Mouse (Mus musculus) fibroblast of lung, adult 2 months (primary cell): ENCODE results near the gene Clstn1.
A peak's percentile ranks its signal among the peaks of the same experiment; 100 is the strongest.

Experiments
- DNase-seq: peaks from one replicate; pipeline ENCODE4 v3.0.0-alpha.2; 2011; ENCODE audit warnings: low read depth

Clstn1 gene

DNA sequence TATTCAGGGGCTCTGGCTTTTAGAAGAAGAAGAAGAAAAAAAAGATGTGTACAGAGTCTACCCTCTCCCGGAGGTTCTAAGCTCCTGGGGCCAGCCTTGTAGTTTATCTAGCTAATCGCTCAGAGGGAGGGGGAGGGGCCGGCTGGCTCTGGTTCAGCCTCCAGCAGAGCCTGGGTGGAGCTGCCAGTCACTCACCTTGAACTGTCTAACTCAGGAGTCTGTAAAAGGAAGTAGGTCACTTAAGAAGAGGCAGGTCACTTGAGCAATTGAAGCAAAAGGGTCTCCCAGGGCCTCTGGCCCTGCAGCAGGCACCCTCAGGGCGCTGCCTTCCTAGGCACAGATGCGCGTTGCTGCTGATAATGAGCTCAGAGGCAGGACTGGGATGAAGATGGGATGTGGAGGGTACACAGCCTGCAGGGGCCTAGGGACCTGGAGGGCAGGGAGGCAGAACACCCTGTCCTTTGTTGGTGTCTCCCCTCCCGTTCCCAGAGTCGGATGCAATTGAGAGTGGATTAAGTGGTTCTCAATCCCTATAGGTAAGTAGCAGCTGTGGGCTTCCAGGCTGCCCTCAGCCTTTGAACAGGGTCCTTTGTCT is 18.7 kb upstream of the Clstn1 start:
- DNase-seq: no peak

DNA sequence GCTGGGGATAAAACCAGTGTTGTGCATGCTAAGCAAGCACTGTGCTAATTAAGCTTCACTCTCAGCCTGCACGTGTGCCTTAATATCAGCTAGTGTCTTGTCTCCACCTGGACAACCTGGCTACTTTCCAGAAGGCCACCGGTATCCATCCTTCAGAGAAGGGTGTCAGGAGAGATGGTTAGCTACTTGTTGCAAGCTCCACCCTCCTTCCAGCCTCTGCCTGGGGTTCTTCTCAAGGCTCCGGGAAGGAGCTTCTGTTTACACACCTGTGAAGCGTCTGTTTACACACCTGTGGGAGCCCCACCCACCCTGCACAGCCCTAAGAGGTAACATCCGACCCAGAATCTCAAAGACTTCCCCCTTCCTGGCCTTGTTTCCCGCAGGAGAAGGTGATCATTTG is 17.6 kb upstream of the Clstn1 start:
- no peak for DNase-seq

DNA sequence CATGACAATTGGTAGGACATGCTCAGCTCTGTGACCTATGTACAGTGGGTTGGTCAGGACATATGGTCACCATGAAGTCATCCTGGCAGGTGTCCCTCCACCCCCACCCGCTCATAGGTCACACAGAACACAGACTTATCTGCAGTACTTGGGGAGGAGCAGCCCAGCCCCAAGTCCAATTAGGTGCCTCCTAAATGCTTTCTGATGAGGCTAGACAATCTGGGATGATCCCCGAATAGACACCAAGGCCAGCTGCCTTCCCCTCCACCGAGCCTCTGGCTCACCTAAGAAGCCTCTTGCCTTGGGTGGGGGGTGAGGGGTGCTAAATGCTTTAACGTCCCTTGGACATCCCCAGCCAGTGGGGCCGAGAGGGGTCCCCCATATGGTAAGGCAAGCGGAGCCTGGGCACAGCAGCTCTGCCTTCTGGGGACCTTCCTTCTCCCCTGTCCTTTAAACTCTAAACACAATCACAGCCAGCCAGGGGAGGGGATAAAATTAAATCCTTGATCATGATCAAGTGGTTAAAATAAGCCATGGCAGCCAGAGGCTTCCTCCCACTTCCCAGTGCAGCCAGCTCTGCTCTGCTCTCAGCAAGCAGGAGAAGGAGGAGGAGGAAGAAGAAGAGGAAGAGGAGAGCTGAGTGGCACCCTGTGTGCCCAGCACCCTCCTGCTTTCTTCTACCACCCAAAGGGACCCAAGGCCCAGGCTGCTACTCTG is 16.3 kb upstream of the Clstn1 start:
- DNase-seq: no peak

DNA sequence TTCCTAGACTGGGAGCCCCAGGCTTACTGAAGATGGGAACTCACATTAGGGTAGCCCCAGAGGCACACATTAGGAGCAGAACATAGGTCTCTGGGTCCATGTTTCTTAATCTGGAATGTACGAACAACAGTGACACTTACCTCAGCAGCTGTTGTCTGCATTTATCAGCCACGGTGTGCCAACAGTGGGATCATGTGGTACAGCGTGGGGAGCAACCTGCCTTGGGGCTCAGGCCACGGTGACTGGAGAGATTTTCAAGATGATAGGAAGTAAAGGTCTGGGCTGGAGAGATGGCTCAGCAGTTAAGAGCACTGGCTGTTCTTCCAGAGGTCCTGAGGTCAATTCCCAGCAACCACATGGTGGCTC is 15.8 kb upstream of the Clstn1 start:
- no peak for DNase-seq

DNA sequence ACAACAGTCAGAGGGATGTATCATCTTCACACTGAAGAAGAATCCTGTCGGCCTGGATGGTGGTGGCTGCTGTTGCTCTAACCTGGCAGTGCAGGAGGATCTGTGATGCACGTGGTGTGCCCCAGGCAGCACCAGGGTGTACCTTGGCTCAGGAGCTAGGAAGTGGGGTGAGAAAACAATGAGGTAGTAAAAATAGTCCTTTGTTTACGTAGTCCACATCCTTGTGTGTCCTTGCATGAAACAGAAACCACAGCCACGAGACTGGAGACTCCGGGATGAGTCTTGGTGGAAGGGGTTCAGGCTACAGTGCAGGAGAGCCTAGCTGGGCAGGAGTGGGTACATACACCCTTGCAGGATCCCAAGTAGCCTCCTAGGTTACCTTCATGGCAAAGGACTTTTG is 15.1 kb upstream of the Clstn1 start:
- no peak for DNase-seq

DNA sequence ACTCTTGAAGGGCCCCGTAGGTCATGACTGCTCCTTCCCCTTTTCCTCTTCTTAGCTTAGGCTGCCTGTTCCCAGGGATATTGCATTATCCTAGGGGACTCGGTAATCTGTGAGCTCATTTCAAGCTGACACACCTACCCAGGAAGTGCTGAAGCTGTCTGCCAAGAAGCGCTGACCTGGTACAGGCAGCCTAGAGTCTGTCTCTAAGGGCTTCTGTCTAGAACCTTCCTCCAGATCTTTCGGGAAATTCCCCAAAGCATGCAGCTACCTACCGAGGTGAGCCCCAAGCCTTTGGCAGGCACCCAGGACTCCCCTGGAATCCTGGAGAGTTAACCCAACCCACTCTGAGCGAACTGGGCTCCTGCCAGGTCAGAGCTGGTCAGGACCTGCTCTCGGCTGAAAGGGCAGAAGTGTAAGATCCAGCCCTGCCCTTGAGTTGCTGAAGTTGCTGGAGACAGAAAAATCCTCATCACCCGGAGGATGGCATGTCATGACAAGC is 14.6 kb upstream of the Clstn1 start:
- peak; percentile 45 for DNase-seq

DNA sequence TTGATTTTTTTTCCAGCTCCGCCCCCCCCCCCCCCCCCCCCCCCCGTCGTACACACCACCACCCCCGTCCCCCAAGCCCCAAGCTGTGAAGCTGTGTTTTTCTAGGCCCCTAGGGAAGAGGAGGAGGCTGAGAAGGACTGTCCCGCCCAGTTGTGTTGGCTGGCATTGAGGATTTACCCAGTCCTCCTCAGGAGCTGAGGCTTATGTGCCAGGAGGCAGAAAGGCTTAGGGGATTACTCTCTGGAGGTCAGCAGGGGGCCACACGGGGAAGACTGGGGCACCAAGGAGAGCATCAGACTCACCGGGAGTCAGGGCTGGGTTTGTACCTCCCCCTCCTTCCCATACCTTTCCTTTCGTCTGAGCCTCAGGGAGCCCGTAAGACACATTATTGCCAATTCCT is 13.8 kb upstream of the Clstn1 start:
- DNase-seq: no peak

DNA sequence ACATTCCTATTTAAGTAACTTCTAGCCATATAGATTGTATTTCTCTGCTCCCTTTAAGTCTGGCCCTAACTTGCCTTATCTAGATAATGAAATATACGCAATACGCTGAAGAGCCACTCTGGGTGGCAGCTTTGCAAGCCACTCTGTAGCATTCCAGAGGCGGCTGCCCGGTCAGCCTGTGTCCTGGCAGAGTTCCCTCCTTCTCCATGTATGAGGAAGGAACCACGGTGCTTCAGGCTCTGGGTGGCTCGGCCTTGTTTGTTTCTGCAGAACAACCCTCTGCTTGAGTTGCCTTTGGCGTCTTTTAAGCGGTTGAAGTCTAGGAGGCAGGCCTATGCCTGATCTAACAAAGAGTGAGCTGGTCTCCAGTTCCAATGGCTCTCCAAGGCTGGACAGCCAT is 13.4 kb upstream of the Clstn1 start:
- DNase-seq: no peak

DNA sequence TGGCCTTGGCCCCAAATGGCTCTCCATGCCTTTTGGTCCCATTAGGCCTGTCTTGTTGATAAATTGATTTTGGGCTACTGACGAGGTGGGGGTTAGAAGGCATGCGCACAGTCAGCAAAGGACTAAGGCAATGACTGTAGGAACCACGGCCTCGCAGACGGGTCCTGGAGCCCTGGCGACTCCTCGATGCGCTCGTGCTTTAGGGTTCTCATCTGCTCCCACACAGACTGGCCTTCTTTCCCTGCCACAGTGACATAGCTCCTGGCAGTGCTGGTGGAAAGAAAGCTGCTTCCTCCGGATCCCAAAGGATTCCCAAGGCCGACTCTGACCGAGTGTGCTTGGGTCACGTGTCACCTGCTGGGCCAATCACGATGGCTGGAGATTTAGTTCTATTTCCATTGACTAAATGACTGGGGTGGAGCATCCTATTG is 11.9 kb upstream of the Clstn1 start:
- no peak for DNase-seq

DNA sequence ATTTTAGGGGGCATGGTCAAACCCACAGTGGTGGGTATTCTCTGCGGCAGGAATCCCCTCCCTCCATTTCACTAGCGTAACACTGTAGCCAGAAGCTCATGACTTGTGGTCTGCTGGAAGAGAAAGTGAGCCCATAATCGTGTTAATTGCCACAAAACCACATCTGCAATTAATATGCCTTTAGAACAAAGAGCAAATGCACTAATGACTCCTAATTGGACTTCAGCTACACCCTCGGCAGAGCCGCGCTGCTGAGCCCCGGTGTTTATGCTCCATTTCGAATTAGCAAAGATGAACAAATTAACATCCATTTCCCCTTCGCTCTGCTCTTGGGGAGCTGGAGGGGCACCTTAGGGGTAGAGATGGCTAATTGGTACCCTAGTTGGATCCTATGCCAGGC is 10.2 kb upstream of the Clstn1 start:
- no peak for DNase-seq

DNA sequence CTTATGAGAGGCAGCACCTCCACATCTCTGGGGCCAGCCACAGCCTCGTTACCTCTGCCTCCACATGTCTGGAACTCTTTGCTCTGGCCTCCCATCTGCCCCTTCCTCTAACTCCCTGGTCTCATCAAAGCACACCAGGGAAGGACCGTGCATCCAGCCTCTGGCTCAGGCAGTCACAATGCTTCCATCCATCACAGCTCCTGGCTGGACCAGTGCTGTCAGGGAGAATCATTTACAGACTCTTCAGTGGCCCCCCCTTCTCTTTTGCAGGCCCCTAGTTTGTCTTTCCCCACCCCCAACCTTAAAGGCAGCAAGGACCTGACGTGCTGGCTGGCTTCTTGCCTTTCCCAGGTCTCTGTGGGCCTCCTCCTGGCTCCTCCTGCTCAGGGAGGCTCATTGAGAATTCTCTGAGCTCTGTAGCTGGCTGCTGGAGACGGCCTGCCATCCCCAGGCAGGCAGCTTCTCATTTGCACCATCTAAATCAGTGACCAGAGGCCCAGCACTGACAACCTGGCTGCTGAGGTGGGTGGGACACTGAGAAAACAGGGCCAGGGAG is 9.2 kb upstream of the Clstn1 start:
- no peak for DNase-seq

DNA sequence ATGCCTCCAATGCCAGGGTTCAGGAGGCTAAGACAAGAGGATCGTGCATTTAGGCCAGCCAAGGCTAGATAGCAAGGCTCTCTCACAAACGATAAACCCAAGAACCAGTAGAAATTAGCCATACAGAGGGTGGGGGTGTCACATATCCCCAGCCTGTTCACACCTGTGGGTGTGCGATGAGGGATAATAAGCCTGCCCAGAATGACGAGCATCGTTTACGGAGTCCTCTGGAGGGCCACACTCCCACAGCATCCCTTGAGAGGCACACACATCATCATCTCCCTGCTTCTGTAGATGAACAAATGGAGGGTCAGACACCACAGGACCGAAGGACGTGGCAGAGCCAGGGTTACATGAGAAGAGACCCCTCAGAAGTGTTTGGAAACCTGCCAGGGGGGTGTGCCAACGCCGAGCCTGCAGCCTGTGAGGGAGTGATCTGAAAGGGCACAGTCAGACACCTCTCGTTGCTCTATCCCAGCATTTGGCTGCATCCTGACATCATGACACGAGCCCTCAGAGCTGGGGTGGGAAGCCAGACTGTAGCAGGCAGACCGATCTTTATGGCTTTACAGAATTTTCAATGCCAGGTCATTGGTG is 8.1 kb upstream of the Clstn1 start:
- DNase-seq: no peak

DNA sequence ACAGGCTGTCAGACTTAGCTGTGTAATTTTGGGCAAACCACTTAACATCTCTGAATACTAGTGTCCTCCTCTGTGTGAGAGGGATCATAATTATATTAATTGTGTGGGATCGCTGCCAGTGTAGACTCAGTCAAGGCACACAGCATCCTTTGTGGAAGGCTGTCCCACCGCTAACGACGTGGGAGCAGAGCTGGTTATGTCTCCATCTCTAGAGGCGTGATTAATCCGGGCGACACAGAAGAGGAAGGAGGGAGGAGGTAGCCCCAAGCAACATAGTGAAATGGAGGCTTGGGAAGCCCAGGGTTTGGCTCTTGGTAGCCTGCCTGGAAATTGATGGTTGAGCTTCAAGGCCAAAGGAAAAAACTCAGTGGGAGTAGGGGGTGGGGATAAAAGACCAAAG is 7.4 kb upstream of the Clstn1 start:
- no peak for DNase-seq

DNA sequence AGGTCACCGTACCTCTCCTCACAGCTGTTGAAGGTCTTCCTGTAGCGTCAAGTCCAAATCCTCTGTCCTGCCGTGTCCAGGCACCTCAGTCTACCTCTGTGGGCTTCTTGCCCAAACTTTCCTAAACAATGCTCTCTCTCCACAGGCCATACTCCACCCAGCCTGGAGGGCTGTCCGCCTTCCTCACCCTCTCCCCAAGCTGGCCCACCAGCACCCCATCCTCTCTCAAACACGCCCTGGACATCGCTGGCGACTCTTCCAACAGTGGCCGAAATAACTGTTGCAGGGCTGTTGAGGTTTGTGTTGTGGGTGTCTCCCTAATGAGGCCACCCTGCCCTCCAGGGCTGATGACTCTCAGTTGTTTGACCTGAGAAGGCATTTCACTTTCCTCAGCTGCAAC is 1.0 kb upstream of the Clstn1 start:
- DNase-seq: no peak

DNA sequence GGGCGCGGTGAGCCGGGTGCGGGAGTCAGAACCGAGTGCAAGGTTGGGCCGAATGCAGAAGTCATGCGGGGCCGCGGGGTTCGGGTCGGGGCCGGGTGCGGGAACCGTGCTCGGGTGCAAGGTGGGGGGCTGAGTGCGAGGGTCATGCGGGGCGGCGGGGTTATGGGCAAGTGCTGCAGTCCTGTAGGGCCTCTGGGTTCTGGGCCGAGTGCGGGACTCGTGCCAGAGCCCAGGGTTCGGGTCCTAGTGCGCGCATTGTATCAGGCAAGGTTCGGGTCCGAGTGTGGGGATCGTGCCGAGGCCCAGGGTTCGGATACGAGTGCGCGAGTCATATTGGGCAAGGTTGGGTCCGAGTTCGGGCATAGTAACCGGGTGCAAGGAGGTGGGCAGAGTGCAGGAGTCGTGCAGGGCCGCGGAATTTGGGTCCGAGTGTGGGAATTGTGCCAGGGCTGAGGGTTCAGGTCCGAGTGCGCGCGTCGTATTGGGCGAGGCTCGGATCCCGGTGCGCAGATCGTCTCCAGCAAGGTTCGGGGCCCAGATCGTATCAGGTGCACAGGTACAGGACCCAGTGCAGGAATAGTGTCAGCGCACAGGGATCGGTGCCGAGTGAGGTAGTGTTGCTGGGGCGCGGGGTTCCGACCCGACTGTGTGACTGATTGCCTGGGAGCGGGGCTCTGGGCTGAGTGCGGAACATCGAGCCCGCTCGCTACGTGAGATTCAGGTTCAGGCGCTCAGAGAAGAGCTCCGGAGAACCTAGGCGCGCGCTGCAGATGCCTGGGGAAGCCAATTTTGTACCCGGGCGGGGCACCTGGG is 721 bp downstream of the Clstn1 start:
- no peak for DNase-seq

DNA sequence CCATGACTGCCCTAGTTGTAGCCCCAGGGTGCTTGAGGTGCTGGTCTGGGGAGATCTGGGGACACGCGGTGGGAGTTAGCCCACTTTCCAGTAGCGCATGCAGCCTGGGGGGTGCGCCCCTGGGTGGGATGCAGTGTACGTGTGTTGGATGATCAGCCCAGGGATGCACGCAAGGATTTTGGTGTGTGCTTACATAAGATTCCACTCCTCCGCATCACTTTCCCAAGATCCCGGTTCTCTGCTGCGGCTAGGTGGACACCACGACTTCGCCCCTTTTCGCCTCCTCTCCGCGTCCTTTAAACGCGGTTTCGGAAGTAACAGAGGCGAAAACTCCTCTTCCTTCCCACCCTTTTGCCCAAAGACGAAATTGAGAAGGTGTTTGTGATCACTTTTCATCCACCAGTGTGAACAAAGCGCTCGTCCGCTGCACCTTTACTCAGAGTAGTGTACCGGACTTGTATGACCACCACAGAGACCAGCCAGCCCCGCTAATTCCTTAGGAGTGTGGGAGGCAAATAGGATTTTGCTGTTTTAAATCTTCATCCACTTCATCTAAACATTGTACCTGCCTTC is 1.4 kb downstream of the Clstn1 start:
- DNase-seq: no peak

DNA sequence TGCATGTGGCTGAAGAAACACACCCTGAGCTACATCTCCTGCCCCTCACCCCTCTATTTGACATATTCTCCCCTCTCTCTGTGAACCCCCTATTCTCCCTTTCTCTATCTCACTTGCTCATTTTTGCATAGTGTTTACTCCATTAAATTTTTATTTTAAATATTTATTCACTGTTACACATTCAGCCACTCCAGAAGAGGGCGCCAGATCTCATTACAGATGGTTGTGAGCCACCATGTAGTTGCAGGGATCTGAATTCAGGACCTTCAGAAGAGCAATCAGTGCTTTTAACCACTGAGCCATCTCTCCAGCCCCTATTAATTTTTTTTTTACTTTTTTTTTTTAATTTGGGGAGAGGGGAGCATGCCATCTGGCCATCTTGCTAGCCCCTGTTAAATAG is 3.9 kb downstream of the Clstn1 start:
- no peak for DNase-seq

DNA sequence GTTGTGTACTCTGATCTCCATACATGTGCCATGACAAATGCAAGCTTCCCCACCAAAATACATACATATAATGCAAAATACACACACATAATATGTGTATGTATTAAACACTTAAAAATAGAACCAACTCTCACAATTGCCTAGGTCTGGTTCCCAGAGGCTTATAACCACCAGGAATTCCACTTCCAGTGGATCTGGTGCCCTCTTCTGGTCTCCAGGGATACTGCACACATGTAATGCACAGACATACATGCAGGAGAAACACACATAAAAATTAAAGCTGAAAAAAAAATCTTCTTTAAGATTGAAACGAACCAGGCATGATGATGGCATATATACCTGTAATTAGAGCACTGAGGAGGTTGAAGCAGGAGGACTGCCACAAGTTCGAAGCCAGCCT is 5.2 kb downstream of the Clstn1 start:
- no peak for DNase-seq

DNA sequence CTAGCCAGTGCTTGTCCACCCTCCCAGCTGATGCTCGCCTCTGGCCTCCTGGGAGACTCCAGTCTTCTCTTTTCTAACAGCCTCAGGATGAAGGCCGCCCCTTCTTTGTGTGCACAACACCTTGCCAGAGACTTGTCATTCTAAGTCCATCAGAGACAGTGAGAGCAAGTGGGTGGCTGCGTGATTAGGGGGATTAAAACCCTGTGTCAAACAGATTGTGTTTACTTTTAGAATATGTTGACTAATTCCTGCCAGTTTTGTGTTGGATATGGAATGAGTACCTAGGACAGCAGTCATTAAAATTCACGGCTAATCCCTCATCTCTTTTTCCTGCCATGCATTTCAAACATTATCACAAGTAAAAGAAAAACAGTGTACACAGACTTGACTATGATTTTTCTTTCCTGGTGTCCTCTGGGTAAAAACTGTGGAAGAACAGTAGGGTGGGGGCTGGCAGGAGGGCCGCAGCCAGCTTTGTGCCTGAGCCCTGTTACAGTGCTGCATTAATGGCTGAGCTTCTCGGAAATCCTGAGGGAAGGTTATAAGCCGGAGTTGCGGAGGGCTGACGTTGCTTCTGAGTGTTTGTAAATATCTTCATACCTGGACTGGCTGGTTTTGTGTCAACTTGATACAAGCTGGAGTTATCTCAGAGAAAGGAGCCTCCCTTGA is 8.8 kb downstream of the Clstn1 start:
- DNase-seq: no peak

DNA sequence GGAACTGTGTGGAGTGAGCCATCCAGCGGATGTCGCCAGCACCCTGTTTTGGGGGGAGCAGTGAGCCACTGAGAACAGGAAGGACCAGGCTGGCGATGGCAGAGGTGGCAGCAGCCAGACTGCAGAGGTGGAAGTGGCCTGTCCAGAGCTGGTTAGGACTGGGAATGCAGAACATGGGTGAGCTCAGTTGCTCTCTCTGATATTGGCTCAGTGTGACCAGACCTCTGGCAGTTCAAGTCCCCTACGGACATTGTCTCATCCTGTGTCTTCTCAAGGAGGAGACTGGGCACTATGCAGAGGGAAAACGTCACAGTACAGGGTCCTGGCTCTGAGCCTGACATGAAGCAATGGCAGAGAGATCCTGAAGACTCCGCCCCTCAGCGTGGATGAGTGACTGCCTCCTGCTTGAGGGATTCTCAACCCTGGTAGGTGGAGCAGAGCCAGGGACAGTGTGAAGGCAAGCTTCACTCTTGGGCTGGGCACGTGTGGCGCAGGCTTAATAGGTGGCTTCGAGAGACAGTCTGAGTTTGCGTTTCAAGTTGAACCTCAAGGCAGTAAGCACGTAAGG is 11.5 kb downstream of the Clstn1 start:
- no peak for DNase-seq

DNA sequence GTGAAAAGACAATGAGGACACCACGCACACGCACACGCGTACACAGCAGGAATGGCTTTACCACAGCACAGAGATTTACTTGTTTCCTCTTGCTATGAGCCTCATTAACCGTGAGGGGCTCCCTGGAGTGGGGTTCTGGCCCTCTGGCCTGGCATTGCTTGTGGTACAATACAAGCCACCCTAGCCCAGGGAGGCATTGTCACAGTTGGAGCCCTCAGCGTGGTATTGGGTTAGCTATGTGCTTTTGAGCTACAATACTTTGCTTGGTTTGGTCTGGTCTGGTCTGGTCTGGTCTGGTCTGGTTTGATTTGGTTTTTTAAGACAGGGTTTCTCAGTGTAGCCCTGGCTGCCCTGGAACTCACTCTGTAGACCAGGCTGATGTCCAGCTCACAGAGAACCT is 13.3 kb downstream of the Clstn1 start:
- DNase-seq: no peak
